13 mouse cellular contexts compared by ENCODE assay signal in genomic region chr4:128887641-128888091, GRCm38 (mm10). TPM values are rescaled to one million over a fixed set of nuclear protein-coding genes. Genes with fewer than 3 reads are reported as not detected.
DNase-seq lines count a peak whose midpoint lies in the region; ATAC-seq and TF ChIP-seq lines count a peak whose summit lies in the region.
"Had no signal": no experiment of that assay in that cellular context is flagged by ENCODE, and none has a peak within 500 bp of the region (broad histone marks: within the 10 kb centered on the region; RNA-seq: fewer than 3 reads in every experiment).

No protein-coding gene starts in this region.

- DNase-seq in ovary, postnatal 36 days (ENCODE audit: low spot score) = peak; percentile 46
- DNase-seq in ovary, postnatal 10 days (ENCODE audit: low spot score) = no peak
- no peak for DNase-seq in left cerebral cortex, adult 2 months (ENCODE audit: extremely low spot score in 1 of 2, low spot score in 2 of 2)
- DNase-seq in heart, embryonic 10.5 days (ENCODE audit: low spot score) = no peak
- DNase-seq: B cell, adult 2 months; heart, adult 2 months; kidney, adult 11 months had no signal

- H3K9me3 ChIP-seq in forebrain, embryonic 16.5 days (ENCODE audit: control insufficient read depth, low read length) = no peaks in the 10 kb centered on the region
- H3K9me3 ChIP-seq in forebrain, embryonic 12.5 days = peaks cover 5% of the 10 kb centered on the region; the same call in 1 of the 2 replicates
- H3K9me3 ChIP-seq in embryonic facial prominence, embryonic 15.5 days (replicated peaks) = no peaks in the 10 kb centered on the region
- H3K9me3 ChIP-seq in heart, embryonic 10.5 days = no peaks in the 10 kb centered on the region
- H3K9me3 ChIP-seq: liver, embryonic 15.5 days had no signal

- TF ChIP-seq CTCF in olfactory bulb, adult 2 months (IDR thresholded peaks at IDR 0.05; ENCODE audit: insufficient read depth, low read depth, low read length) = no peak
- no peak for TF ChIP-seq CTCF in left cerebral cortex, adult 2 months (IDR thresholded peaks at IDR 0.05)

- no peak overlapping the region for H3K9ac ChIP-seq in forebrain, embryonic 16.5 days (replicated peaks; ENCODE audit: low read depth, low read length)
- no peak overlapping the region for H3K9ac ChIP-seq in forebrain, embryonic 12.5 days
- H3K9ac ChIP-seq in embryonic facial prominence, embryonic 15.5 days = no peak overlapping the region
- H3K9ac ChIP-seq: liver, embryonic 15.5 days had no signal

- H3K4me2 ChIP-seq in forebrain, embryonic 16.5 days (ENCODE audit: low read length) = no peak overlapping the region
- no peak overlapping the region for H3K4me2 ChIP-seq in forebrain, embryonic 12.5 days
- no peak overlapping the region for H3K4me2 ChIP-seq in embryonic facial prominence, embryonic 15.5 days (replicated peaks)
- H3K4me2 ChIP-seq: liver, embryonic 15.5 days had no signal

- intact Hi-C loops in left cerebral cortex, adult 2 months (cut with DNase I) = no loop called here

- peaks cover 41% of the 10 kb centered on the region for H3K4me1 ChIP-seq in forebrain, embryonic 16.5 days (replicated peaks; ENCODE audit: control insufficient read depth, insufficient read depth, low read length)
- peaks cover 39% of the 10 kb centered on the region for H3K4me1 ChIP-seq in forebrain, embryonic 12.5 days
- H3K4me1 ChIP-seq in embryonic facial prominence, embryonic 15.5 days = peaks cover 40% of the 10 kb centered on the region
- peaks cover 65% of the 10 kb centered on the region for H3K4me1 ChIP-seq in olfactory bulb, adult 2 months (ENCODE audit: control insufficient read depth, insufficient read depth, low read length)
- peaks cover 28% of the 10 kb centered on the region for H3K4me1 ChIP-seq in heart, embryonic 10.5 days

- H3K27me3 ChIP-seq in forebrain, embryonic 16.5 days (replicated peaks; ENCODE audit: control insufficient read depth, insufficient read depth, low read length) = no peaks in the 10 kb centered on the region
- peaks cover 19% of the 10 kb centered on the region for H3K27me3 ChIP-seq in forebrain, embryonic 12.5 days
- no peaks in the 10 kb centered on the region for H3K27me3 ChIP-seq in embryonic facial prominence, embryonic 15.5 days
- peaks cover 33% of the 10 kb centered on the region for H3K27me3 ChIP-seq in heart, embryonic 10.5 days (ENCODE audit: insufficient read depth, poor library complexity, severe bottlenecking)
- H3K27me3 ChIP-seq: Patski had no signal

- no peak for TF ChIP-seq POLR2A in olfactory bulb, adult 2 months (IDR thresholded peaks at IDR 0.05; ENCODE audit: insufficient read depth, low read depth, low read length)

- no peak overlapping the region for H3K27ac ChIP-seq in forebrain, embryonic 16.5 days (ENCODE audit: low read length)
- H3K27ac ChIP-seq in forebrain, embryonic 12.5 days = no peak overlapping the region
- H3K27ac ChIP-seq in embryonic facial prominence, embryonic 15.5 days (replicated peaks) = no peak overlapping the region
- peak overlapping the region; percentile 49 for H3K27ac ChIP-seq in olfactory bulb, adult 2 months (ENCODE audit: insufficient read depth, low read depth, low read length)
- no peak overlapping the region for H3K27ac ChIP-seq in left cerebral cortex, adult 2 months
- H3K27ac ChIP-seq in heart, embryonic 10.5 days = no peak overlapping the region
- H3K27ac ChIP-seq: heart, adult 2 months; liver, embryonic 15.5 days had no signal

- H3K36me3 ChIP-seq in forebrain, embryonic 16.5 days (ENCODE audit: control insufficient read depth, insufficient read depth) = no peaks in the 10 kb centered on the region
- no peaks in the 10 kb centered on the region for H3K36me3 ChIP-seq in forebrain, embryonic 12.5 days (replicated peaks)
- H3K36me3 ChIP-seq in embryonic facial prominence, embryonic 15.5 days = 0 out of 2 replicates have a peak, but pooled peaks cover 6% of the 10 kb centered on the region
- peaks cover 12% of the 10 kb centered on the region; the same call in 1 of the 2 replicates for H3K36me3 ChIP-seq in heart, embryonic 10.5 days
- H3K36me3 ChIP-seq: liver, embryonic 15.5 days had no signal

- 34% methylated on average over 9 of the region's 9 CpGs for WGBS in forebrain, embryonic 16.5 days
- WGBS in forebrain, embryonic 12.5 days = 55% methylated on average over 9 of the region's 9 CpGs
- 62% methylated on average over 9 of the region's 9 CpGs for WGBS in embryonic facial prominence, embryonic 15.5 days
- whole genome bisulfite sequencing in olfactory bulb, adult 2 months = 35% methylated on average over 9 of the region's 9 CpGs
- WGBS in heart, embryonic 10.5 days = 67% methylated on average over 9 of the region's 9 CpGs

- ATAC-seq in forebrain, embryonic 16.5 days = peak; percentile 31; the same call in 1 of the 2 replicates
- ATAC-seq in forebrain, embryonic 12.5 days (ENCODE audit: low FRiP score) = no peak
- ATAC-seq in embryonic facial prominence, embryonic 15.5 days (ENCODE audit: insufficient number of reproducible peaks, low FRiP score, low TSS enrichment, low read depth) = 0 out of 2 replicates have a peak, but pooled peaks have one; percentile 17
- ATAC-seq: Patski had no signal

- H3K4me3 ChIP-seq in forebrain, embryonic 16.5 days (replicated peaks; ENCODE audit: low read length) = no peak overlapping the region
- H3K4me3 ChIP-seq in forebrain, embryonic 12.5 days (replicated peaks) = no peak overlapping the region
- H3K4me3 ChIP-seq in embryonic facial prominence, embryonic 15.5 days (replicated peaks) = no peak overlapping the region
- H3K4me3 ChIP-seq in olfactory bulb, adult 2 months (ENCODE audit: insufficient read depth, low read depth, low read length) = 0 out of 2 replicates have a peak overlapping the region, but pooled peaks have one; percentile 6
- no peak overlapping the region for H3K4me3 ChIP-seq in left cerebral cortex, adult 2 months
- H3K4me3 ChIP-seq in heart, embryonic 10.5 days = no peak overlapping the region
- H3K4me3 ChIP-seq: heart, adult 2 months; liver, embryonic 15.5 days had no signal

RNA-seq across cellular contexts. Expression of gene Trim62, which starts 4.3 kb away (rescaled TPM):
- 9.3 and 10.9 TPM in 2 replicates for polyA plus RNA-seq in forebrain, embryonic 16.5 days (2015; fragmentation: Nextera tagmentation; extraction: Ambion mirVana)
- polyA plus RNA-seq in forebrain, embryonic 12.5 days (2016; fragmentation: Nextera tagmentation; extraction: Ambion mirVana) = 12.5 and 12.6 TPM in 2 replicates
- polyA plus RNA-seq in embryonic facial prominence, embryonic 15.5 days (2015; fragmentation: Nextera tagmentation; extraction: Ambion mirVana) = 9.1 and 10.6 TPM in 2 replicates
- not detected in 2 replicates for polyA plus RNA-seq in olfactory bulb, adult 2 months (2012; ENCODE audit: insufficient read depth, insufficient read length, low replicate concordance, missing spikeins)
- 10 to 100 TPM; 15.3 to 18.8 TPM for total RNA-seq in left cerebral cortex, adult 2 months (2021)
- 4.1 and 6.5 TPM in 2 replicates for polyA plus RNA-seq in heart, embryonic 10.5 days (2016; fragmentation: Nextera tagmentation; extraction: Ambion mirVana)
